Mouse (Mus musculus) hematopoietic multipotent progenitor cell, adult 10-12 weeks (in vitro differentiated cells): ENCODE measurements around the gene 1700001F09Rik. TPM values are rescaled to one million over a fixed set of nuclear protein-coding genes. Genes with fewer than 3 reads are reported as not detected.

Experiments used
- polyA plus RNA-seq: library from polyadenylated mRNA; stranded (reverse); fragments of >175 nt; gene quantifications from 2 replicates; pipeline ENCODE4 v1.2.3, GENCODE M21; 2012; ENCODE audit warnings: low replicate concordance

The 1700001F09Rik gene
- not detected in 2 replicates for polyA plus RNA-seq

DNA sequence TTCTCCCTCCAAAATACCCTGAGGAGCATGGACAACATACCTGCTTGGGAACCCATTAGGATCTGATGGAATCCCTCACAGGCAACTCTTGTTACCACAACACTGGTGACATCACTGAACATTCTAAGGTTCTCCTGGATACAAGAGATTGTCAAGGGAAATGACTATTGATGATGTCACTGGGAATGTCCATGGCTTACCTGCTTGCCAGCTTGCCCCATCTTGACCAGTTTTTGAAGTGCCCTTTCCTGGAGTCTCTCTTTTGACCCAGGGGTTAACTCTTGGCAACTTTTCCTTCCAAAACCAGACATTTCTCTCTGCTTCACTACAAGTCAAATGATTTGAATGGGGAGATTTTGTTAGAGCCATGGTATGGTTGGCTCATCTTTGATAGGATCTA is at the start of gene 1700001F09Rik:
1700001F09Rik (minus strand) TSS at position 101 of the 400 bp plus-strand sequence.

DNA sequence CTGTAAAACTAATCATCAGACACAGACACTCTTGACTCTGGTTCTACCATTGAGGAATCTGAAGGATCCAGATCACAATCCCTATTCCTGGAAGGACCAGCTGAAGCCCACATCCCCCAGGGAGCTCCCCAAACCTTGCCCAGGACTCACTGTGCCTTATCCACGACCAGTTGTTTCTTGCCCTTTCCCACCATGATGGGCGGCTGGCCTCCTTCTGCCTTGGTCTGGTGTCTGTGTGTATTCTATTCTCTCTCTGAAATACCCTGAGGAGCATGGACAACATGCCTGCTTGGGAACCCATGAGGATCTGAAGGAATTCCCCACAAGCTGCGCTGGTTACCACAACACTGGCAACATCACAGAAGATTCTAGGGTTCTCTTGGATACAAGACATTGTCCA is 54.1 kb downstream of the 1700001F09Rik start, which contains the start of gene Gm8127:
Gm8127 (minus strand) TSS at position 330 of the 400 bp plus-strand sequence.

Other genes with a start within 250 kb of the 1700001F09Rik start
- not detected in 2 replicates for gene Gm8104, start 247.2 kb downstream of the 1700001F09Rik start, polyA plus RNA-seq
- gene Gm7233, start 167.9 kb downstream of the 1700001F09Rik start, polyA plus RNA-seq, result not detected in 2 replicates
- not detected in 2 replicates for gene Gm8122, start 112.5 kb downstream of the 1700001F09Rik start, polyA plus RNA-seq
- gene Gm8126, start 89.2 kb downstream of the 1700001F09Rik start, polyA plus RNA-seq, result not detected in 2 replicates
- 0.09 TPM in 1 of 2 replicates, not detected in the other for gene Gm9732, start 72.8 kb downstream of the 1700001F09Rik start, polyA plus RNA-seq
- gene Gm8127, start 54.0 kb downstream of the 1700001F09Rik start, polyA plus RNA-seq, result not detected in 2 replicates
- gene Gm8138, start 68.5 kb upstream of the 1700001F09Rik start, polyA plus RNA-seq, result not detected in 2 replicates
- gene Gm5799, start 195.8 kb upstream of the 1700001F09Rik start, polyA plus RNA-seq, result not detected in 2 replicates
- gene Gm17654, start 231.3 kb upstream of the 1700001F09Rik start, polyA plus RNA-seq, result not detected in 2 replicates